Mouse (Mus musculus): ENCODE measurements around the gene Tmem94. TPM values are rescaled to one million over a fixed set of nuclear protein-coding genes. Genes with fewer than 3 reads are reported as not detected.

Tmem94 gene
- polyA plus RNA-seq, 1 experiment from 2014 or later, result 22.9 TPM

DNA sequence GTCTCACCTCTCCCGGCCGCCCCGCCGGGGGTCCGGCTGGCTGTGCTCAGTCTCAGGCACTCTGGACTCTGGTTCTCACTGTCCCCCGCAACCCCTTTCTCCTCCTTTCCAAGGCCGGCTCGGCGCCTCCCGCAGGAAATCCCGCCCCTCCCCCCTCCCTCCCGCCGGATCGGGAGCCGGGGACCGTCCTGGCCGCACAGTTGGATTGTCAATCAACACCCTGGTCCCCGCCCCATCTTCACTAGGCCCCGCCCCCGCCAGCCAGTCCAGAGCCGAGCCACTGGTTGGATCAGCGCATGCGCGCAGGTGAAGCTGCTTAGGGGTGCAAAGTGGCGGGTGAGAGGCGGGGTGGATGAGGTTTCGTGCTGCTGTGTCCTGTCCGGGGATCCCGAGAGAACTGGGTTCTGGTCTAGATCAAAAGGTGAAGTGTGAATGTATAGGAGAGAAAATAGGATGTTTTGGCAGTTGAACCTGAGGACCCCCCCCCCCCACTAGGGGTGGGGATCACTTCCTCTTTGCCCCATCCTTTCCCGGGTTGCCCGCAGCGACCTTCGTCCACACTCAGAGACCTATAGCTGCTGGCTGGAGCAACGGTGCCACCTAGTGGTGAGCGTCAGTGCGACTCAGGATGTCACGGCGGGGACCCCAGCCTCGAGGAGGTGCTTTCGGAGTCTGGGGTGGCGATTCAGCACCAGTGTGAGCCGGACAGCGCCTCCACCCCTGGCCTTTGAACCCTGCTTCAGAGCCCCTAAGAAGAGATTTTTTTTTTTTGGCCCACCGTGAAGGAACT lies 48.5 kb downstream of the Tmem94 start, which contains the start of gene Caskin2:
TSS of gene Caskin2 (minus strand) at position 133 of the 790 bp plus-strand sequence.
- H3K4me3 ChIP-seq (ENCODE audit: low read depth, low read length), result peak within 1 kb of the TSS; percentile 89
- no peaks in the 10 kb centered on the region for H3K9me3 ChIP-seq (replicated peaks; ENCODE audit: control insufficient read depth, low read length)
- ATAC-seq (replicated peaks; ENCODE audit: insufficient number of reproducible peaks, low FRiP score, low TSS enrichment), result peak; percentile 85
- peaks cover 49% of the 10 kb centered on the region for H3K4me1 ChIP-seq (ENCODE audit: control insufficient read depth, insufficient read depth, low read length)
- H3K27ac ChIP-seq (ENCODE audit: low read depth, low read length), result peak within 1 kb of the TSS; percentile 82
- under 1% methylated on average over 42 of the region's 44 CpGs for WGBS (ENCODE audit: insufficient replicate concordance)
- H3K9ac ChIP-seq (ENCODE audit: low read depth, low read length), result peak within 1 kb of the TSS; percentile 81
- no peaks in the 10 kb centered on the region for H3K27me3 ChIP-seq (ENCODE audit: control insufficient read depth, insufficient read depth, low read length)
- peak within 1 kb of the TSS; percentile 91 for H3K4me2 ChIP-seq
- peaks cover 10% of the 10 kb centered on the region; the same call in 1 of the 2 replicates for H3K36me3 ChIP-seq (ENCODE audit: control insufficient read depth, insufficient read depth, low read length)

DNA sequence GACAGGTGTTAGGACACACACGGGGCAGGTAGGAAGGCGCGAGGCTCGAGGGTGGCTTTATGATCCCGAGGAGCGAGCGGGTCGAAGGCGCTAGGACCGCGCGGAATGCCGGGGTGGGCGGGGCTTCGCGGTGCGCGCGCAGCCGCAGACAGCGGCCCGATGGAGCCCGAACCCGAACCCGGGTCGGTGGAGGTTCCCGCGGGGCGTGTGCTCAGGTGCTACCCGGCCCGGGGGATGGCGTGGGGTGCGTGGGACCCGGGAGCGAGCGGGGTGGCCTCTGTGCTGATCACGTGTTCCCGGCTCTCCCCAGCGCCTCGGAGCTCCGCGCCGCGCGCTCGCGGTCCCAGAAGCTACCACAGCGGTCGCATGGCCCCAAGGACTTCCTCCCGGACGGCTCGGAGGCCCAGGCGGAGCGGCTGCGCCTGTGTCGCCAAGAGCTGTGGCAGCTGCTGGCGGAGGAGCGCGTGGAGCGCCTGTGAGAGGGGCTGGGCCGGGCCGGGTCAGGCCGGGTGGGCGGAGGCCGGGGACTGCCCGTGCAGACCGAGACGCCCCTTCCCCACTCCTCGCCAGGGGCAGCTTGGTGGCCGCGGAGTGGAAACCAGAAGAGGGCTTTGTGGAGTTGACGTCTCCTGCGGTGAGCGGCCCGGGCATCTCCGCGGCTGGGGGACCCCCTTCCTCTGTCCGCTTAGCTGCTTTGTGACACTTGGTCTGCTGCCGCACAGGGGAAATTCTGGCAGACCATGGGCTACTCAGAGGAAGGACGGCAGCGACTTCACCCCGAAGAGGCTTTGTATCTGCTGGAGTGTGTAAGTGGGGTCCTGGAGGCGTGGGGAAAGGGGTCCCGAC lies 49.6 kb downstream of the Tmem94 start, which contains the start of gene Tsen54:
TSS of gene Tsen54 (plus strand) at position 120 of the 846 bp plus-strand sequence.
- Histone ChIP-seq H3K4me3 (ENCODE audit: low read depth, low read length) (peak within 1 kb of the TSS; percentile 89), H3K9ac (ENCODE audit: low read depth, low read length) (peak within 1 kb of the TSS; percentile 82), H3K27me3 (ENCODE audit: control insufficient read depth, insufficient read depth, low read length) (no peaks in the 10 kb centered on the region), H3K9me3 (replicated peaks; ENCODE audit: control insufficient read depth, low read length) (no peaks in the 10 kb centered on the region), H3K36me3 (ENCODE audit: control insufficient read depth, insufficient read depth, low read length) (peaks cover 12% of the 10 kb centered on the region), H3K4me1 (ENCODE audit: control insufficient read depth, insufficient read depth, low read length) (peaks cover 38% of the 10 kb centered on the region), H3K4me2 (peak within 1 kb of the TSS; percentile 91), H3K27ac (ENCODE audit: low read depth, low read length) (peak within 1 kb of the TSS; percentile 82)
- ATAC-seq (replicated peaks; ENCODE audit: insufficient number of reproducible peaks, low FRiP score, low TSS enrichment), result peak; percentile 47
- WGBS (ENCODE audit: insufficient replicate concordance), result under 1% methylated on average over 76 of the region's 84 CpGs

DNA sequence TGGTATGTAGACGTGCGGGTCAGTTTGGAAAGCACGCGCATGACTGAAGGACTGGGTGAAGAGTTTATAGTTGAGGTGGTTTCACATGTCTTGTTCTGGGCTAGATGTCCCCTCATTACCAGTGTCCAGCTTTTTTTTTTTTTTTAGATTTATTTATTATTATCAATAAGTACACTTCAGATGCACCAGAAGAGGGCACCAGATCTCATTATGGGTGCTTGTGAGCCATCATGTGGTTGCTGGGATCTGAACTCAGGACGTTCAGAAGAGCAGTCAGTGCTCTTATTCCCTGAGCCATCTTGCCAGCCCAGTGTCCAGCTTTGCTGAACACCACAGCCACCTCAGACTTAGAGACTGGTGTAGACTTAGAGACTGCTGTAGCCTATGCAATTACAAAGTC lies 52.1 kb downstream of the Tmem94 start:
- Histone ChIP-seq H3K36me3 (ENCODE audit: control insufficient read depth, insufficient read depth, low read length) (peaks cover 23% of the 10 kb centered on the region), H3K27ac (ENCODE audit: low read depth, low read length) (no peak overlapping the region), H3K4me2 (no peak overlapping the region), H3K4me3 (ENCODE audit: low read depth, low read length) (no peak overlapping the region), H3K9ac (ENCODE audit: low read depth, low read length) (no peak overlapping the region), H3K9me3 (replicated peaks; ENCODE audit: control insufficient read depth, low read length) (no peaks in the 10 kb centered on the region), H3K4me1 (ENCODE audit: control insufficient read depth, insufficient read depth, low read length) (peaks cover 14% of the 10 kb centered on the region), H3K27me3 (ENCODE audit: control insufficient read depth, insufficient read depth, low read length) (no peaks in the 10 kb centered on the region)
- ATAC-seq (replicated peaks; ENCODE audit: insufficient number of reproducible peaks, low FRiP score, low TSS enrichment), result no peak
- 87% methylated on average over 5 of the region's 5 CpGs for WGBS (ENCODE audit: insufficient replicate concordance)

DNA sequence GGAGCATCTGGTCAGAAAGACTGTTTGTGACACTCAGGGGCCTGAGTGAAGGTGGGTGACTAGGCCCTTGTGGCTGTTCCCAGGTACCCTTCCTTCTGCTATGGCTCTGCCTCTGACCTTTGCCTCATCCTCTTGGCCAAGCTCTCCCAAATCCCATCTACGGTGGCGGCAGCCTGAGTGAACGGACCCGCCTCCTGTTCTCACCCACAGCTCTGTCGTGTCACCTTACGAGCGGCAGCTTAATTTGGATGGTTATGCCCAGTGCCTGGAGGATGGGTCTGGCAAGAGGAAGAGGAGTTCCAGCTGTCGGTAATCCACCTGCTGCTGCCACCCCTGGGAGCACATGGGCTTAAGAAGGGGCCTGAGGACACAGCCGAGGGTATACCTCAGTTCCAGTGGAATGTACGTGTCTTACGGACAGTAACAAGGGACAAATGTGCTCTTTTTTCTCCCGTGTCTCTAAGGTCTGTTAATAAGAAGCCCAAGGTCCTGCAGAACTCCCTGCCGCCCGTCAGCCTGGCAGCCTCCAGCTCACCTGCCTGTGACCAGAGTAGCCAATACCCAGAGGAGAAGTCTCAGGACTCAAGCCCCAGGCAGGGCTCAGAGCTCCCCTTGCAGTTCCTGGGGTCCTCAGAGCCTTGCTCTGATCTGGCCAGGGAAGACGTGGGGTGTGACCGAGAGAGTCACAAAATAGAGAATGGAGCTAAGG lies 54.8 kb downstream of the Tmem94 start:
- Histone ChIP-seq H3K9me3 (replicated peaks; ENCODE audit: control insufficient read depth, low read length) (no peaks in the 10 kb centered on the region), H3K36me3 (ENCODE audit: control insufficient read depth, insufficient read depth, low read length) (peaks cover 23% of the 10 kb centered on the region), H3K9ac (ENCODE audit: low read depth, low read length) (no peak overlapping the region), H3K4me1 (ENCODE audit: control insufficient read depth, insufficient read depth, low read length) (peaks cover 11% of the 10 kb centered on the region), H3K4me3 (ENCODE audit: low read depth, low read length) (no peak overlapping the region), H3K27ac (ENCODE audit: low read depth, low read length) (no peak overlapping the region), H3K27me3 (ENCODE audit: control insufficient read depth, insufficient read depth, low read length) (no peaks in the 10 kb centered on the region), H3K4me2 (no peak overlapping the region)
- ATAC-seq (replicated peaks; ENCODE audit: insufficient number of reproducible peaks, low FRiP score, low TSS enrichment), result no peak
- WGBS (ENCODE audit: insufficient replicate concordance), result 84% methylated on average over 16 of the region's 16 CpGs

DNA sequence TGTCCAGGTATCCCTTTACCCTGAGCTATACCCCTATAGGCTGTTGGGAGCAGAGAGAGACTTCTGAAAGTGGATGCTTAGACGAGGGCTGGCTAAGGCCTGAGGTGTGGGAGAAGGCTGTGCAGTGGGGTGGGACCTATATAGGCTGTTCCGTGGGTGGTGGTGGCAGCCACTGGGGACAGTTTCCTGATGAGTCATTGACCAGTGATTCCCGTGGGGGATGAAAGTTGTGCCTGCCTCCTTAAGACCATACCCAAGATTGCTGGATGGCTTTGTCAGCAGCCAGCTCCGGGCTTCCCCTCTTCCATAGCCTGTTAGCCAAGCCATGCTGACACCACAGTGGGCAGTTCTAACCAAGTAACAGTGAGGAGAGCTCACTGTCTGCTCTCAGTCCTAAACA lies 55.8 kb downstream of the Tmem94 start:
- no peak overlapping the region for H3K9ac ChIP-seq (ENCODE audit: low read depth, low read length)
- H3K9me3 ChIP-seq (replicated peaks; ENCODE audit: control insufficient read depth, low read length), result no peaks in the 10 kb centered on the region
- no peak overlapping the region for H3K27ac ChIP-seq (ENCODE audit: low read depth, low read length)
- 0 out of 2 replicates have a peak, but pooled peaks cover 9% of the 10 kb centered on the region for H3K4me1 ChIP-seq (ENCODE audit: control insufficient read depth, insufficient read depth, low read length)
- no peak overlapping the region for H3K4me2 ChIP-seq
- 79% methylated on average over 4 of the region's 4 CpGs for WGBS (ENCODE audit: insufficient replicate concordance)
- peaks cover 23% of the 10 kb centered on the region for H3K36me3 ChIP-seq (ENCODE audit: control insufficient read depth, insufficient read depth, low read length)
- no peaks in the 10 kb centered on the region for H3K27me3 ChIP-seq (ENCODE audit: control insufficient read depth, insufficient read depth, low read length)
- H3K4me3 ChIP-seq (ENCODE audit: low read depth, low read length), result no peak overlapping the region
- ATAC-seq (replicated peaks; ENCODE audit: insufficient number of reproducible peaks, low FRiP score, low TSS enrichment), result no peak

DNA sequence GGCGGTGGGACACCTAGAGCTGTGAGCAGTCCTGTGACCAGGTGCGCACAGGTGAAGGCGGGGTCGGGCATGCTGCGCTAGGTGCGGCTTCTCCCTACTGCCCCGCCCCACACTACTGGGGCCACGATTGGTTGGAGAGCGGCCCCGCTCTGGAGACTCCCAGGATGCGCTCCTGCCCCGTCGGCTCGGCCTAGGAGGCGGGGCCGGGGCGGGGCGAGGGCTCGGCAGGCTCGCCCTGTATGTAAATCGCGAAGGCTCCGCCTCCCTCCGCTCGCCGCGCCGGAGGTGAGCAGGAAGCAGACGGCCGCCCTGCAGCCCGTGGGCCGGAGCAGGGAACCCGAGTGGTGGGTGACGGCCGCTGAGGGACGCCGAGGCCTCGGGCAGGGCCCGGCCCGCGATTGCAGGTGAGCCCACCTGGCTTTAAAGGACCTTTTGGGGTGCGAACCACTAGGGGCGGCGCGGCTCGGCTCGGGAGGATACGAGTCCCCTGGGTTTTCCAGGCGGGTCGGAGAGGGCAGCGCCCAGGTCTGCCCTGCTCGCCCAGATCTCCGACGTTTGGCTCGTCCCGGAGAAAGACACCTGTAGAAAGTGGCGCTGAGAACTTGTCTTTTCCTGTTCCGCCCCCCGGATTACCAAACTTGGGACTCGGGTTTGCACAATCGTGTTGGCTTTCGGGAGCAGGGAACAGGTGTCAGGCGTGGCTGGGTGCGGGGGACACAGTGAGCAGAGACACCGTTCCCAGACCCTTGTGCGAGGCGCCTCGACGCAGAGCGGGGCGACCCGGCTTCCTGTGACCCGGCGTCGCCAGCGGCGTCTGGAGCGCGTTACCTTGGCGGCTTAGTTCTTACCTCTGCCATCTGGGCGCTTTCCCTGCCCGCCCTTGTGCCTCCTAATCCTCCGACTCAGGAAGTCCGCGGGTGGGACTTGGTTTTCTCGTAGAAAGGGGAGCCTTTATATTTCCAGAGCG lies 58.8 kb downstream of the Tmem94 start, which contains the start of gene Llgl2:
TSS of gene Llgl2 (plus strand) at position 276 of the 967 bp plus-strand sequence.
- Histone ChIP-seq H3K4me1 (ENCODE audit: control insufficient read depth, insufficient read depth, low read length) (peaks cover 29% of the 10 kb centered on the region), H3K36me3 (ENCODE audit: control insufficient read depth, insufficient read depth, low read length) (peaks cover 13% of the 10 kb centered on the region; the same call in 1 of the 2 replicates), H3K9ac (ENCODE audit: low read depth, low read length) (peak within 1 kb of the TSS; percentile 79), H3K4me3 (ENCODE audit: low read depth, low read length) (peak within 1 kb of the TSS; percentile 84), H3K9me3 (replicated peaks; ENCODE audit: control insufficient read depth, low read length) (no peaks in the 10 kb centered on the region), H3K27me3 (ENCODE audit: control insufficient read depth, insufficient read depth, low read length) (no peaks in the 10 kb centered on the region), H3K4me2 (peak within 1 kb of the TSS; percentile 86), H3K27ac (ENCODE audit: low read depth, low read length) (peak within 1 kb of the TSS; percentile 54; the same call in 1 of the 2 replicates)
- peak; percentile 91 for ATAC-seq (replicated peaks; ENCODE audit: insufficient number of reproducible peaks, low FRiP score, low TSS enrichment)
- under 1% methylated on average over 87 of the region's 87 CpGs for WGBS (ENCODE audit: insufficient replicate concordance)

DNA sequence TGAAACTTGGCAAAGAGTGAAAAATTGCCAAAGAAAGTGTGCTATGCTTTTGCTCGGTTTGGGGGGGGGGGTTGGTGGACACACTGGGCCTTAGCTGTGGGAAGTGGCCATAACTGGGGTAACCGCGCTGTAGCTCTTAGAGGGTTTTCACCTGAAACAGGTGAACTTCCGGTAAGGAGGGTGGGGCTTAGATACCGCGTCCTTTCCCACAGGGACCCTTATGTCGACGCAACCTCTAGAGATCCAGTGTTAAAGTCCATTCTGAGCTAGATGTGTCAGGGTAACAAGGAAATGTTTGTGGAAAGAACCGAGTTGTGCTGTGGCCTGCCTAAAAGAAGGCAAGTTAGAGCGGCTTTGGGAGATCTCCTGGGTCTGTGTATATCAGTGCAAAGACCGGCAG lies 59.6 kb downstream of the Tmem94 start:
- Histone ChIP-seq H3K4me3 (ENCODE audit: low read depth, low read length) (peak overlapping the region; percentile 84), H3K27ac (ENCODE audit: low read depth, low read length) (no peak overlapping the region), H3K9me3 (replicated peaks; ENCODE audit: control insufficient read depth, low read length) (no peaks in the 10 kb centered on the region), H3K27me3 (ENCODE audit: control insufficient read depth, insufficient read depth, low read length) (no peaks in the 10 kb centered on the region), H3K36me3 (ENCODE audit: control insufficient read depth, insufficient read depth, low read length) (peaks cover 11% of the 10 kb centered on the region; the same call in 1 of the 2 replicates), H3K4me1 (ENCODE audit: control insufficient read depth, insufficient read depth, low read length) (peaks cover 36% of the 10 kb centered on the region), H3K9ac (ENCODE audit: low read depth, low read length) (peak overlapping the region; percentile 79), H3K4me2 (peak overlapping the region; percentile 86)
- ATAC-seq (replicated peaks; ENCODE audit: insufficient number of reproducible peaks, low FRiP score, low TSS enrichment), result no peak
- WGBS (ENCODE audit: insufficient replicate concordance), result 17% methylated on average over 11 of the region's 11 CpGs

Data from heart, embryonic 11.5 days (tissue).